Mouse (Mus musculus): ENCODE results near the gene Gprc5a. TPM values are rescaled to one million over a fixed set of nuclear protein-coding genes. Genes with fewer than 3 reads are reported as not detected.

Gprc5a gene
- total RNA-seq, 2 experiments from 2014 or later, result 0.28 to 0.36 TPM

- no peak for DNase-seq
- intact Hi-C loops (cut with DNase I), result no loop called here
These were observed 4.4 kb downstream of the Gprc5a start for GRCm38 (mm10) chr6:135069856-135070255.

DNA sequence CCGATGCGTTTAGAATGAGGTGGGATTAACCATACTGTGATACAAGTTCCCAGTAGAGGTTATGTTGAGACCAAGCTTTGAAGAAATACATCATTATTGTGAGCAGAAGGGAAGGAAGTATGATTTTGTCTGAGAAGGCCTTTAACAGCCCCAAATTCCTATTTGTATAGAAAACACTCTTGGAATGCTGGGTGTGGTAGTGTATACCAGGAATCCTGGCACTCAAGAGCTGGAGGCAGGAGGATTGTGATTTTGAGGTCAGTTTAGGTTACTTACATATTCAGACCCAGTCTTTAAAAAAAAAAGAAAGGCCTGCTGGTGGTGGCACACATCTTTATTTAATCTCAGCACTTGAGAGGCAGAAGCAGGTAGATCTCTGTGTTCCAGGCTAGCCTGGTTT, 4.9 kb downstream of the Gprc5a start:
- DNase-seq, result no peak
- intact Hi-C loops (cut with DNase I), result no loop called here

GRCm38 (mm10) chr6:135074405-135074947, 9.0 kb downstream of the Gprc5a start:
- intact Hi-C loops (cut with DNase I), result no loop called here
- DNase-seq, result no peak

DNA sequence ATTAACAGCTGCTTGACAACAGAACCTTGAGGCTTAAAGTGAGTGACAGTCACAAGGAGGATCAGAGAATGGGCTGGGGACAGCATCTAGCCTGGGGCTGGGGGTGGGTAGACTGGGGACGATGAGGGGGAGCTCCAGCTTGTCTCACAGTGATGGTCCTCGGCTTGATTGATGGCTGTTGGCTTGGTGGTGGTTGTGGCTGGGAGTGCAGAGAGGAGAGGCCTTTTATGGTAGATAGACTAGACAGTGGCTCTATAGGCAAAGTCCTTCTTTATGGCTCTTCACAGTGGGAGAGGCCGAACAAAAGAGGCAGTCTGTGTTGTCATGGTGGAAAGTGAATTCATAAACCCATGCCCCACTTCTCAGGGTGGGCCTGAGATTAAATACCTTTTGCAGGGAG, 10.8 kb downstream of the Gprc5a start:
- DNase-seq, result no peak
- intact Hi-C loops (cut with DNase I), result no loop called here

GRCm38 (mm10) chr6:135078420-135078819, 13.0 kb downstream of the Gprc5a start:
- intact Hi-C loops (cut with DNase I), result no loop called here
- DNase-seq, result no peak

DNA sequence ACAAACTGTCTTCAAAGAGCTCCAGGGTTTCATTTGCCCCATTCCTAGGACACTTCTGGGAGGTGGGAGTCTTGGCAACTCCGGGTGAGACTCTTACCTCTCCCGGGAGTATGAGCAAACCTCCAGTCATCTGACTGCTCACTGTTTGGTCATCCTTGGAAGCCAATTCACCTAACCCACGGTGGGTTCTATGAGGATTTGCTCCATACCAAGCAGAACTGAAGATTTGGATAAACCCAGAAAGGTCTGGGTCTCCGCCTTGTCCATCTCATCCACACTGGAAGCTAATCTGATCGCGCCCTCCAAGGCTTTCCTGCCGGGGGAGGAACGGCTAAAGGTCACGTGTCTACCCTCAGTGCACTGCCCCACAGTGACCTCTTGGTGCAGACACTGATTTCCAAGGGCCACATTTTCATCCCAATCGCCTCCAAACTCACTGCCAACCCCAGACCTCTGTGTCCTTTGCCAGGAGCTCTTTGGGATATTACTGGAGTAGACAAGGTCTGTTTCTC, 18.6 kb downstream of the Gprc5a start:
- DNase-seq, result no peak
- intact Hi-C loops (cut with DNase I), result no loop called here

- intact Hi-C loops (cut with DNase I), result loop anchor here (5.0 kb wide), 1 partner anchor 292 kb away; no protein-coding TSS in a partner anchor
- DNase-seq, result no peak
These were observed 20.3 kb downstream of the Gprc5a start for GRCm38 (mm10) chr6:135085703-135086102.

DNA sequence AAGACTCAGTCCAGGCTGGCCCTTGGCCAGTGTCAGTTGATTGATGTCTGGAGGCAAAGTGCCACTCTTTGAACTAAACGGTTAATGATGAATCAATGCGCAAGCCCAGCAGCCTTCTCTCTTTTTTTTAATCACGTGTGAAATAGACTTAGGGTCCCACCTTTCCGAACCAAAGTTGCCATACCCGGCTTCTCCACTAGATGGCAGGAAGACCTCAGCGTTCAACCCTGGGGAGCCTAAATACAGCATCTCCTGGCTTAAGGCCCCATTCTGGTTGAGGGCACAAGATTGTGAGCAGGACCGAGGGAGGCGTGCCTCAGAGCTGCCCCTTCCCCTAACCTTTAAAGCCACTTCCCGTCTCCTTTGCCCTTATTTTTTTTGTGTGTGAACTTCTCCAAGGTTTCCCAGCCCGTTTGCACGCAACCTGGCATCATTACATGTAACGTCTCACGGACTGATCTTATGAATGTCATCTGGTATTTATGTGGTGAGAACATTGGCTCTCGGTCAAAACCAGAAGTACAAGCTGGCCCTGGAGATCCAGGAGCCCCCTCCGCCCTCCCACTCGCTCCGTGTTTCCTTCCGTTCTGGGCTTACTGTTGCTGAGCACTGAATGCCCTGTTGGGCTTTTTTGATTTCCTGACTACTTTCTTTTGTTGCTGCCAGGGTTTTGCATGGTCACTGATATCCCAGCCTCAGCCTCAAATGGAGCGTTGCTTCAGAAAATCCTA, 22.4 kb downstream of the Gprc5a start:
- peak; percentile 83 for DNase-seq
- intact Hi-C loops (cut with DNase I), result loop anchor here (2.0 to 5.0 kb wide), 2 partner anchors 57 to 289 kb away; no protein-coding TSS in a partner anchor

- intact Hi-C loops (cut with DNase I), result loop anchor here (2.0 to 5.0 kb wide), 2 partner anchors 55 to 288 kb away; no protein-coding TSS in a partner anchor
- peak; percentile 25 for DNase-seq
These were observed 24.3 kb downstream of the Gprc5a start for GRCm38 (mm10) chr6:135089786-135090185.

- intact Hi-C loops (cut with DNase I), result no loop called here
- no peak for DNase-seq
These were observed 25.2 kb downstream of the Gprc5a start for GRCm38 (mm10) chr6:135090661-135091060.

- intact Hi-C loops (cut with DNase I), result no loop called here
- no peak for DNase-seq
These were observed 27.5 kb downstream of the Gprc5a start for GRCm38 (mm10) chr6:135092798-135093470.

DNA sequence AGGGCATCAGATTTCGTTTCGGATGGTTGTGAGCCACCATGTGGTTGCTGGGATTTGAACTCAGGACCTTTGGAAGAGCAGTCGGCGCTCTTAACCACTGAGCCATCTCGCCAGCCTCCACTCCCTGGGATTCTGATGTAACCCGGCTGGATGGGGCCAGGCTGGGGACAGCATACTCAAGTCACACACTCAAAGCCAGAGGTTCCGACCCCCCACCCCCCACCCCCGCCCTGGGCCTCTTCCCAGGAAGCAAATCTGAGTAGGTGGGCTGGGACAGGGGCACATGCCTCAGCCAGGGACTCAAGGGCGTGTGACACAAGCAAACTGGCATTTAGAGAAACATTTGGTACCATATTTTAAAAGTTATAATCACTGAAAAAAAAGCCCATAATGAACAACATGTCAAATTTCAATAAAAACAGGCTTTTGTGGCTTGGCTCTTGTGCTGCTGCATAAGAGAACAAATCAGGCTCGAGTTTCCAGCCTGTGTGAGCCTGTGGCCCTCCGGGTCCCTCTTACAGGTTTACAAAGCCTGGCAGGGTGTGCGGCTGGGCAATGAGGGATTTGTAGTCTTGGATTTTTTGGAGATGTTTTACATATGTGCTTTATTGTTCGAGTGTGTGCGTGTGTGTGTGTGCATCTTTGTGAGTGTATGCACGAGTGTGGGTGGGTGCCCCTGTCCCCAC, 35.5 kb downstream of the Gprc5a start:
- intact Hi-C loops (cut with DNase I), result no loop called here
- no peak for DNase-seq

GRCm38 (mm10) chr6:135102736-135103303, 37.4 kb downstream of the Gprc5a start:
- intact Hi-C loops (cut with DNase I), result no loop called here
- no peak for DNase-seq

- no peak for DNase-seq
- intact Hi-C loops (cut with DNase I), result no loop called here
These were observed 41.6 kb downstream of the Gprc5a start for GRCm38 (mm10) chr6:135107014-135107413.

GRCm38 (mm10) chr6:135112411-135113113, 47.1 kb downstream of the Gprc5a start:
- intact Hi-C loops (cut with DNase I), result no loop called here
- no peak for DNase-seq

DNA sequence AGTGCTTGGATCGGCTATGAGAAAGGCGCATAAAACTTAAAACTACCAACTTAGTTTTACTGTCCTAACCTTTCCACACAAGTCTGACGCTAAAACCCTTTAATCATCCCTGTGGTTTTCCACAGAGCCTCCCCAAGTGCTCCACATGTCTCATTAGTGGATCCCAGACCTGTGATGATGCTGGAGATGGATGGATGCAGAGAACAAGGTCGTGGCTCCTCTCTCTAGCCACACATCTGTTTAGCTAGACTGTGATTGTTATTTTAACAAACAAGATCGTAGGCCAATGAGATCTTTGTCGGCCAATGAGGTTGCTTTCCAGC, 47.6 kb downstream of the Gprc5a start:
- intact Hi-C loops (cut with DNase I), result no loop called here
- no peak for DNase-seq

DNA sequence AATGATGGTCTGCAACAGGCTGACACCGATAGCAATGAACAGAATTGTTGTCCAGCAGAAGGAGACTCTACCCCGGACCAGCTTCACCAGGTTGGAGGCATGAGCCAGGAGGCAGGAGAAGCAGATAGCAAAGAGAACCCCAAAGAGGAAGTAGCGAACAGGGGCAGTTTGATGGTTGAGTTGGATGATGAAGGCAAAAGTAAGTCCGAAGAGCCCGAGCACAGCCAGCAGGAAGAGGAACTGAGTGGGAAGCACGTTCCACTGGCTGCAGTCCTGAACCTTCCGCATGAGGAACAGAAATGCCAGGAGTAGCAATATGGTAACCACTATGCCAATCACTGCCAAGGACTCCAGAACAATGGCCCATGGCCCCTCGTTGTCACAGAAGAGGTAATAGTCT, 51.0 kb downstream of the Gprc5a start:
- intact Hi-C loops (cut with DNase I), result no loop called here
- DNase-seq, result no peak

GRCm38 (mm10) chr6:135118183-135118582, 52.7 kb downstream of the Gprc5a start, which contains the start of gene Gprc5d:
Gene Gprc5d (minus strand): TSS chr6:135118283.
- no peak for DNase-seq
- intact Hi-C loops (cut with DNase I), result no loop called here

- intact Hi-C loops (cut with DNase I), result no loop called here
- no peak for DNase-seq
These were observed 59.4 kb downstream of the Gprc5a start for GRCm38 (mm10) chr6:135124755-135125380.

DNA sequence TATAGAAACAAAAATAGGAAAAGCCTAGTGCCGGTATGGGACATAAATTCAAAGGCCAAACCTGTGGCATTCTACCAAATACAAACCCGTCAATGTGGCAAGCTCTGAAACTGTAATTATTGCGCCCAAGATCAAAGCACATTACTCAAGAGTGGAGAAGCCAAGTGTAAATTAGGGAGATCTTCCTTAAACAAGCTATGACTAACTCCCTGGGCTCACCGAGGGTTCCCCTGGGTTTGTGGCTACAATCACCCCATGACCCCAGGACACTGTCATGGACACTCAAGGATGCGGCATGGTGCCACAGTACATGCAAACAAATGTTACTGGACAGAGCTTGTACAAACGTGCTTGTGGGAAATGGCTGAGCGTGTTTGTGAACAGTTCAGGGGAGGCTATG, 67.6 kb downstream of the Gprc5a start:
- intact Hi-C loops (cut with DNase I), result no loop called here
- no peak for DNase-seq
